Mouse (Mus musculus): ENCODE measurements around the gene Msl3. TPM values are rescaled to one million over a fixed set of nuclear protein-coding genes. Genes with fewer than 3 reads are reported as not detected.

Msl3 gene
- total RNA-seq, 2 experiments from 2014 or later: 33.0 to 36.4 TPM

Other genes with a start within 250 kb of the Msl3 start
- gene Frmpd4, start 96.7 kb downstream of the Msl3 start, total RNA-seq (2021): under 1 TPM; 0.07 to 0.16 TPM
- gene Arhgap6, start 121.2 kb upstream of the Msl3 start, total RNA-seq (2021): 1 to 10 TPM; 4.3 to 4.5 TPM